Mouse (Mus musculus) bone marrow, adult 2 months (tissue): ENCODE results near the gene Ercc4.

ENCODE experiments used
- CTCF ChIP-seq: fragments of 200-500 bp; IDR thresholded peaks from 2 replicates; pipeline ENCODE4 v1.5.1; 2011; ENCODE audit warnings: low read length, control low read depth; ENCODE audit not compliant: control insufficient read depth, insufficient read depth
- POLR2A ChIP-seq: fragments of 200-500 bp; IDR thresholded peaks from 2 replicates; pipeline ENCODE4 v1.6.1; 2011; ENCODE audit warnings: low read depth, mild to moderate bottlenecking, control low read depth, low read length, borderline replicate concordance; ENCODE audit not compliant: control insufficient read depth

GRCm38 (mm10) chr16:13143932-13144331 lies 34.4 kb downstream of the Ercc4 start:
- TF ChIP-seq CTCF: no peak
- TF ChIP-seq POLR2A: no peak
